Mouse (Mus musculus) thymus, postnatal 25 days (tissue): ENCODE results near the gene Atp1a1.
A peak's percentile ranks its signal among the peaks of the same experiment; 100 is the strongest.

Experiments used
- DNase-seq: peaks from one replicate; pipeline ENCODE4 v3.0.0; 2022

Atp1a1 gene

DNA sequence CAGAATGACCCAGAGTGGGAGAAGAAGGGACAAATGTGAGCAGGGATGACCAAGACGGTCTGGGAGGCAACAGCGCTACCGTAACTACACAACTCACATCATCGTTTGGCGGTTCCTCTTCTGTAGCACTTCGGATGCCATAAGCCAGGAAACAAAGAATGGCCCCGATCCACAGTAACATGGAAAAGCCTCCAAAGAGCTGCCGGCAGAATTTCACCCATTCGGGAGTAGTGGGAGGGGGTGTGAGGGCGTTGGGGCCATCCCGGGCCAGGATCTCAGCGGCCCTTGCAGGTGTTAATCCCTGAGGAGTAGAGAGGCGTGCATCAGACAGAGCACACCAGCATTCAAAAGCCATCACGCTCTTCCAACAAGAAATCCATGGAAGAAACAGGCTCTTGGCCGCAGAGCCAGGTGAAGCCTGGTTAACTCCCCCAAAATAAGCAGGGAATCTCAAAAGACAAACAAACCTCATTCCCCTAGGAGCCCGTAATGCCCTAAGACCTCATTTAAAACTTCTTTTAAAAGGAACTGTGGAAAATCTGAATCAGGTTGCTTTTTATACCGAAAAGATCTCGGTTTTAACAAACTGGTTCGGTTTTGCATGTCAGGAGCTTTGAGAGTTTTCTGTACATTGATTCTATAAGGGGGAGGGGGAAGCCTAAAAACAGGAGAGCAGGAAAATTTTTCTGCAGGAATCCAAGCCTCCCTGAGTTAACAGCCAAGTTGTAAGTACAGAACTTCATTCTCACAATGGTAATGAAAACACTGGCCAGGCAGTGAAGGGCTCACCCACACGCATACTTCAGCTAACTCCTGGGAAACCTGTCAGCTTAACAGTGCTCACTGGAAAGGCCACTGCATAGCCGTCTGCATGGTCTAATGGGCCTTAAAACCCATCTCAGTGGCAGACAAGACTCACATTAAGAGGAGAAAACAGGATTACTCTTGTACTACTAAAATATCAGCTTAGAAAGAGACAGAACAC is 11.9 kb downstream of the Atp1a1 start:
- DNase-seq = no peak

DNA sequence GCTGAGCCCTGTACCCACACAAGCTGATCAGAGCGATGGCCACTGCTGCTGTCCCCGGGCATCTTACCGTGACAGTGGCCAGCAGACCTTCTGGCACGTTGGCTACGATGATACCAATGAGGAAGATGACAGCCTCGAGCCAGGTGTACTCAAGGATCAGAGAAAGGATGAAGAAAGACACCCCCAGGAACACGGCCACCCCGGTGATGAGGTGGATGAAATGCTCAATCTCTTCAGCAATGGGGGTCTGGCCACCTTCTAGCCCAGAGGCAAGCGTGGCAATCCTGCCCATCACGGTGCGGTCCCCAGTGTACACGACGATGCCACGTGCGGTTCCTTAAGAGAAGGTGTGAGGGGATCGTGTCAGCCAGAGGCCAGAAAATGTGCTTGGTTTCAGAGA is 14.1 kb downstream of the Atp1a1 start:
- no peak for DNase-seq

DNA sequence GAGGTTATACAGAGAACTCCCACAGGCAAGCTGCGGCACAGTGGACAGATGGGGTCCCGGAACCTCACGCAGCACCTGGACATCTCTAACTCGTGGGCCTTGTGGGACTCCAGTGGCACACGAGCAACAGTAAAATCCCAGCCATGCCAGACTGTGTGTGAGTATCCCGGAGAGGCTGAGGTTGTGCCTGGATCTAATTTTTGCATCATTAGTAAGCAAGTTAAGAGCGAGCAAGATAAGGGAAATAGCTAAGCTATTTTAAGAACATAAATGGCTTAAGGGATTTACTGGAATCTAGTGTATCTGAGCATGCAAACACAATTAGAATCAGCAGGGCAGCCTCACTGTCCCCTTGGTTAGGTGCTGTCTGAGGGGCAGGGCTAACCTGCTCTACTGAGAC is 16.2 kb downstream of the Atp1a1 start:
- no peak for DNase-seq

DNA sequence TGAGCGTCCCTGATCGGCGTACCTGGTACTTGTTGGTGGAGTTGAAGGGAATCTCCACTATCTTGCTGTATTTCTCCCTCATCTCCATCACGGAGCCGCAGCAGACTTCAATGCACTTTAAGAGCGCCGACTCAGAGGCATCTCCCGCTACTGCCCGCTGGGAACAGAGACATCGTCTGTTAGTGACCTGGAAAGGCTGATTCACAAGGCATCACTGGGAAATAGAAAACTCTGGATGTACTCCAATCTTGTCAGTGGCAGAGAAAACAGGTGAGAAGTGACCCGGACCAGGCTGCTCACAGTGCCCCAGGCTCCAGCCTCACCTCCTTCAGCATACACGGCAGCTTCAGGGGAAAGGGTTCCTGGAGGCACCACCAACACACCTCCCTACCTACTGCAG is 17.7 kb downstream of the Atp1a1 start:
- DNase-seq = no peak

DNA sequence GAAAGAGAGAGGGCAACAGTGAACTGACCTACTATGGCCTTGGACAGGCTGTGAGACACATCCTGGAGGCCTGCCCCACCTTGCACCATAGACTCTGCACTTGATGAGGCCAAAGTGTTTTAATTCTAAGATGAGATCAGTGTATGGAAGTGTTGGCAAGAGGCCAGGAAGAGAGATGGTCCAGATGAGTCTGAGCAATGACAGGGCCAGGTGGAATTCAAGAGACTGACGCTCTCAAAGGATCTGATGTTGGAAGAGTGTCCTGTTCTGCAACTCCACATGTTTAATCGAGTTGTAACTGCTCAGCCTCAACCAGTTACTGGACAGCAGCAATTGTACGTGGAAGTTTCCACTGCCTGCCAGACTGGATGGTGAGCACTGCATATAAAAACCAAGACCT is 26.4 kb downstream of the Atp1a1 start:
- DNase-seq = no peak

DNA sequence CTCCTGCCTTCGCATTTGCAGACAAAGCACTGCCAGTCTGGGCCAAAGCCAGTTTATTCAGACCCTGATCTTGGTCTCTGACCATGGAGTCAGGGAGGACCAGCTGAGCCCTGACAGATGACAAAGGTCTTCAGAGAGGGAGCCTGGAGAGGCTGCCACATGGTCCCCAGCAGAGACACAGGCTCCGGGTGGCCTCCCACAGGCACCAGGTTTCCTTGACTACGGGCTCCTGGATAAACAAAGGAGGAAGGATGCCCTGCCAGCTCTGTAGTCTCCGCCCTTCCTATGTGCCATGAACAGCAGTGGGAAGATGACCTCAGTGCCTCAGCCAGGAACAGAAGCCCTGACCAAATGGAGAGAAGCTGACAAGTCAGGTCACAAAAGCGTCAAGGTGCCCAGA is 27.1 kb downstream of the Atp1a1 start:
- DNase-seq = no peak

DNA sequence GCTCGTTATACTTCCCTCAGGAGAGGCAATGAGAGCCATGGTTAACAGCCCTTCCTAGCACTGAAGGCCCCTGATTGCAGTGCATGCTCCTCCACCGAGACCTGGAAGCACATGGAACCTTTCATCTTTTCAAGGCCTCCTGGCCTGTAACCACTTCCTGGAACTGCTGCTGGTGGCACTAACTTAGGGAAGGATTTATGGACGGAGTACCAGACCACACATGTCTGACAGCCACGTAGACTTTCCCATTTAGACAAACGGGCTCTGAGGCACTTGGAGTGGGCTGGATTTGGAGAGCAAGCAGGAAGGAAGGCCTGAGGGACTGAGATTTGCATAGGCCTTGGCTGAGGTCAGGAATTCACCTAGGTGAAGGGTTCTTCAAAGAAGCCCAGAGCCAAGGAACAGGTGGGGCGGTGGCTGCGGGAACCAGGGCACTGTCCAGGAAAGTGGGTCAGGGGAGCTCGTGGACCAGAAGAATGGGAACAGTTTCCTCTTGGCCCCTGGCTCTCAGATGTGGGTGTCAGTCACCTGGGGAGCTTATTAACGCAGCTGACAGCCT is 28.9 kb downstream of the Atp1a1 start:
- no peak for DNase-seq

DNA sequence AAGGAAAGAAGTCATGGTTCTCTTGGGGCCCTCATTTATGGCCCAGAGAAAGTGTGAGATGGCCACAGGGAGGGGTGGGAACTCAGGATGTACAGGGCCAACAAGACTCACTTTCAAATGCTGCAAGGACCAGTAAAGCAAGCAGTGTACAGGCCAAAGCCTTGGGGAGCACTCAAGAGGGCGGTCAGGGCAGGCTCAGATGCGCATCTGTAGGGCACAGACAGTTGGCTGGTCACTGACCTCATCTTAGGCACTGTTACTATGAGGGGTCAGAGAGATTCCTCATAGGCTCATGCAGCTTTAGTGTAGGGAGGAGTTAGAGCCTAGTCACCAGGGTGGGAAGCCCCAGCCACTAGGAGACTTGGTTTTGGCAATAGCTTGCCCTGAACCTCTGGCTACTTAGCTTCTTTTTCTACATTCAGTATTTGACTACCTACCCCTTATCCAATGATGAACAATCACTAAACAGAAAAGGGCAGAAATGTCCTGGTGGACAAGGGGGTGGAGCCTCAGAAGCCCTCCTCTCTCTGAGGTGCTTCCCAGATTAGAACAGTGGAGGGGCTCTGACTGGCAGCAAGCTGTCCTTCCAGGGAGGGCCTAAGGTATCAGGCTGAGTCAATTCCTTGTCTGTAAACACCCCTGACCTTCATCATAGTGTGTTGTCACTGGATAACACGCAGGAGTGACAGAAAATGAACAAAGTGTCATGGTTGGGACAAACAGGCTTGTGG is 29.9 kb downstream of the Atp1a1 start:
- DNase-seq = no peak

DNA sequence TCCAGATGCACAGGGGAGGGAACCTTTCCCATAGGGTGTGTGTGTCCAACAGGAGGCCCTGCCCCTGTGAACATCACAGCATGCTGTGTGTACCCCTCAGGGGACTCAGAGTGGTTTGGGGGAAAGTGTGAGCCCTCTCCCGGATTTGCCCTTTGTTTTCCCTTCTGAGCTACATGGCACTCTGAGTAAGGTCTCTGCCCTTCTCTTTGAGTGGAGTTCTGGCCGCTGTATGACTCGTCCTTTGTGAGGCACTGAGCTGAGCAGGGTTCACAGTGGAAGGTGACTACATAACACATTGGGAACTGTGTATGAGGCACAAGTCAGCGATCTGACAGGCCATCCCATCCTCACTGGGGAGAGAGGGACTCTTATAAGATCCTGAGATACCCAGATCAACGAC is 31.5 kb downstream of the Atp1a1 start:
- DNase-seq = no peak

DNA sequence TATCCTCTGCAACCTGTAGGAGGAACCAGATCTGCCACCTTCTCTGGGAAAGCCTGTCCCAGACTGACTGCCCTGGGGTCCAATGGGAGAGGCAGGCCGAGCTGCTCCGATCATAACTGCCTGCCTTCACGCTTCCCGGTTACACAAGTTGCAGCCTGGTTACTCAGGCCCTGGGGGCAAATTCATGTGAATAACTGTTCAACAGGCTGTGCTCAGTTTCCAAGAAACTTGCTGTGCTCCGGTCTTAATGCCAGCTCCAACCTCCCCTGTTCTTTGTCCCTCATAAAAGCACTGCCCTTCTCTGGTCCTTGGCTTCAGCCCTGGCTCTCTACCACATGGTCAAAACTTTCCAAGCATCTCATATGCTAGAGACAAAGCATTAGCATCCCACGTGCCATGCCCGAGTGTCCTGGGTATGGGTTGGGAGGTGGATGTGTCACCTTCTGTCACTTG is 32.3 kb downstream of the Atp1a1 start:
- no peak for DNase-seq

DNA sequence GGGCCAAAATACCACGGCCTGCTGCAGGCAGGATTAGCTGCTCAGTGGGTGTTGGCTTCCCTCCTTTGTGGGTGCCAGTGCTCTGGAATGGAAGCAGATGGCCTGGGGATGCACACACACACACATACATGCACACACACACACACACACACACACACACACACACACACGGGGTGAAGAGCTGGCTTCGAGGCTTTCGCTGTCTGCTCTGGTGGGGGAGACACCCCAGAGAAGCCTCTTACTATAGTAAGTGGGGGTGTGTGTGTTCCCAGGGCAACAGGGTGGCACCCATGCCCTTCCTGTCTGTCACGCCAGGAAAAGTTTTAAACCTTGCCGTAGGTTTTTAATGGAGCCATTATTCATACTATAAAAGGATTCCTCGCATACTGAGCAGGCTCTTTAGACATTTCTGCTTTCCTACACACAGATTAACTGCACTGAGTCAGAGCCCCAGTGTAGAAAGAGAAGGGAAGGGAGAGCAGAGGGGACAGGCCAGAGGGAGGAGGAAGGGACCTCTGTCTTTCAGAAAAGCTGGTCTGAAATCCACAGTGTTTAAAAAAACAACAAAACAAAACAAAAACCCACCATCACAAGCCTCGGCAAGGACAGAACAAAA is 32.9 kb downstream of the Atp1a1 start:
- DNase-seq = no peak

DNA sequence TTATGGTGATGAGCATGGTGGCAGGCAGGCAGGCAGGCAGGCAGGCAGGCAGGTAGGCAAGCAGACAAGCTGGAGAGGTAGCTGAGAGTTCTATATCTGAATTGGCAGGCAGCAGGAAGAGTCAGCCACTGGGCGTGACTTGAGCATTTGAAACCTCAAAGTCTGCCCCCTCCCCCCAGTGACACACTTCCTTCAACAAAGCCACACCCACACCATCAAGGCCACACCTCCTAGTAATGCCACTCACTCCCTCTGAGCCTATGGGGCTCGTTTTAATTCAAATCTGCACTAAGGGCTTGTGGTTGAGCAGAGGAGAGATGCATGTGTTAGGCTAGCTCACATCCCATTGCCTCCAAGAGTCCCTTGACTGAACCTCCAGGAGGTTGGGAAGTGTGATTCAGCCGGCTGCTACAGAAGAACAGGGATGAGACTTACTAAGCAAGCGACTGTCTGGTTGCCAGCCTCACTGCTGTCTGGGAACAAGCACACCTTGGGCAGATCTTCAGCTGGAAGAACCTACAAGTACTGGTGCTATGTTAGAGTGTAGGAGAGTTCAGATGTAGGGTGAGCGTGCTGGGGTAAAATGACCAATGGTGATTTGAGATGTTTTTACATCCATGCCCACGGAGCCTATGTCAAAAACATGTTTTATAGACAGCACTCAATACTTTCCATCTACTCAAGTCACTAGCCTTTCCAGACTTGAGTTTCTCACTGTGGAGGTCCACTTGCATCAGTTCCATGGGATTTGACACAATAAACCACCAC is 33.6 kb downstream of the Atp1a1 start:
- peak; percentile 35 for DNase-seq

DNA sequence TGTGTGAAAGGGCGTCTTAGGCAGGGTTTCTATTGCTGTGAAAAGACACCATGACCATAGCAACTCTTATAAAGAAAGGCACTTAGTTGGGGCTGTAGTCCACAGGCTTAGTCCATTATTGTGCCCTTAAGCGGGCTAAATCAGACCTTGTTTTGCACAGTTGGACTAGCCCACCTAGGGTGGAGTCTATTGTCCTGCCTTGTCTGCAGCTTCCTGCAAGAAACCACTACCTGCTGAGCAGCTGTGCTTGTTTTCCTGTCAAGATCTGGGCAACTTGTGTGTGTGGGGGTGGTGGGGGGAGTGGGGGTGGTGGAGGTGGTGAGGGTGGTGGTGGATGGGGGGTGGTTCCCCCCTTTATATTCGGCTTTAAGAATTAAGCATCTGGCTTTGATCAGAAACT is 34.2 kb downstream of the Atp1a1 start:
- no peak for DNase-seq

DNA sequence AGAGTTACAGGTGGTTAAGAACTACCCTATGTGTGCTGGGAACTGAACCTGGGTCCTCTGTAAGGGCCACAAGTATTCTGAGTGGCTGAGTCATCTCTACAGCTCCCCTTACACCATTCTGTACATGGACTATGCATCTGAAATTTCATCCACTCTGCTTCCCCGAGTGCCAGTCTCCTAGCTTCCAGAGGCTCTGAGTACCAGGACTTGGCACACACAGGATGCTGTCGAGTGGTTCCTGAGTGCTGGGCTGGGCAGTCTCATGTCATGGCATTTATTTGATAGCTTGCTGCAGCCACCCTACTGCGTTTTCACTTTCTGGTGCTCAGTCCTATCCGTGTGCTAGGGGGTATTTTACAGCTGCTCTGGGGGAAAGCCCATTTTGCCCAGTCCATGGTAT is 35.9 kb downstream of the Atp1a1 start:
- DNase-seq = no peak

DNA sequence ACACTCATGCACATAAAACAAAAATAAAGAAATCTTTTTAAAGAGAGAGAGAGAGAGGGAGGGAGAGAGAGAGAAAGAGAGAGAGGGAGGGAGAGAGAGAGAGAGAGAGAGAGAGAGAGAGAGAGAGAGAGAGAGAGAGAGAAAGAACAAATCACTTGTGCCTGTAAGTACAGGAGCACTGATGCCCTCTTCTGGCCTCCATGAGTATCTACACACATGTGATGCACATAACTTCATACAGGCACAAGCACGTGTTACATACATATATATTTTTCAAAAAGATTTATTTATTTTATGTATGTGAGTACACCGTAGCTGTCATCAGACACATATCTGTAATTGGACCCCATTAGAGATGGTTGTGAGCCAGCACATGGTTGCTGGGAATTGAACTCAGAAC is 40.5 kb downstream of the Atp1a1 start:
- no peak for DNase-seq

DNA sequence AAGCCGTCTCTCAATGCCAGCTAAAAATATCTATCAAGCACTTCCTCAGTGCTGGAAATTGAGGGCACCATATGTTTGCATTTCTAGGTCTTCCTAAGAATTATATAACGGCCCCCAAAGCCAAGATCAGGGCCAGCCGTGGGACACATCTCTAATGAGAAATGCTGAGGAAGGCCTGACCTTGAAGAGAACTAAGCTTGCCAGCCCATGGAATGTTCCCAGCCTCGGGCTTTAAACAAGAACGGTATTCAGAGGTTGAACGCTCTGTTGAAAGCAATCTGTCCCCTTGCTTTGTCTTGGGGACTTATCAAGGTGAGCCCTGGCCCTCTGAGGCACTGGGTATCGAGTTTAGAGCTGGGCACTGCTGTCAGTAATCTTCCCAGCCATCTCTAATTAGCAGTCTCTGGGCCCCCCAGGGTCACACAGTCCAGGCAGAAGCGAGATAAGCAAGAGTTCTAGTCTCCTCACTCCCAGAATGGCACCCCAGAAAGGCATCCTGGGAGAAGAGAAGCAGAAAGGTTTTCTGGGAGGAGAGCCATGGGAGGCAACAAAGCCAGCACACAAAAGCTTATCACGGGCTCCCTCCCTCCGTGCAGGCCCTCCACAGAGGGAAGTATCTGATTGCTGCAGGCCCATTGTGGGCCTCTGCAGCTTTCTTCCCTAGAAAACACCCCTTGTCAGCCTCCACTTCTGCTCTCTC is 41.8 kb downstream of the Atp1a1 start:
- no peak for DNase-seq

DNA sequence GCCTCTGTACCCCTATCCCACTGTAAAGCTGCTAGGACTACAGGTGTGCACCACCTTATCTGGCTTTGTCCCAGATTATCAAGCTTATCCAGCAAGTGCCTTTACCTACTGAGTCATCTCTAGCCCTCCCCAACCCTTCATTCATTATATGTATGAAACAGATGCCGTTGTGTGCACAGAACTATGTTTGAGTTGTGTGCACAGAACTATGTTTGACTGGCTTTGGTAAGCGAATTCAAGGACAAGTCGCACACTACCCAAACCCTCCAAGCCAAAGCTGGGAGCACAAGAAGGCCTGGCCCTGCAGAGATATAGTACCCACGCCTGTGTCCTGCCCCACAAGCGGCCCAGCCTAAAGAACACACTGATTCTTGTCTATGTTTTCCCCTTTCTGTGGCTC is 42.5 kb downstream of the Atp1a1 start:
- no peak for DNase-seq

DNA sequence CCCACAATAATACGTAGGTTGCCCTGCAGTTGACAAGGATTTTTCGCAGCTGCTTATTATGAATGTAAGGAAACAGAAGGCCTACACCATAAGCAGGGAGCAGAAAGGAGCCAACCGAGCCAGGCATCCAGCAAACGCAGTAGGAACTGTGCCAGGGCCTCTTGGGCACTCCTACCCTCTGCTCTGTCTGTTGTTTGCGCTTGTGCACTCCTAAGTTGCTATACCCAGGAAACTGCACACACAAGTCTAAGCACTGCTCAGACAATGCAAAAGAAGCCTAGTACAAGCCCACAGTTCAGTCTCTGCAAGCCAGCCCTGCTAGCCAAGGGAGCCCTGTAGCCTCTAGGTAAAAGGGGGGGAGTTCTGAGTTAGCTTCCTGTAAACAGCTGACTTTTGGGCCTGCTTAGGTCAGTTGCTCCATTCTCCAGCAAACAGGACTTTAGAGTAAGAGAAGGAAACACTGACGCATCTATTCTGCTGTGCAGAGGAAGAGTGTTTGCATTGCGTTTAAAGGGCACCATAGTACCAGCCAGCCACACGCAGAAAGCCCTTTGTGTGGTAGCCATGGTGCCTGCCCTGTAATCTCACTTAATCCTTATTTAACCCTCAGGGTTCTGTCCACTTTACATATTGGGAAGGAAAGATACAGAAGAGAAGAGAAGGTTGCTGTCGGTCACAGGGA is 43.5 kb downstream of the Atp1a1 start:
- no peak for DNase-seq

DNA sequence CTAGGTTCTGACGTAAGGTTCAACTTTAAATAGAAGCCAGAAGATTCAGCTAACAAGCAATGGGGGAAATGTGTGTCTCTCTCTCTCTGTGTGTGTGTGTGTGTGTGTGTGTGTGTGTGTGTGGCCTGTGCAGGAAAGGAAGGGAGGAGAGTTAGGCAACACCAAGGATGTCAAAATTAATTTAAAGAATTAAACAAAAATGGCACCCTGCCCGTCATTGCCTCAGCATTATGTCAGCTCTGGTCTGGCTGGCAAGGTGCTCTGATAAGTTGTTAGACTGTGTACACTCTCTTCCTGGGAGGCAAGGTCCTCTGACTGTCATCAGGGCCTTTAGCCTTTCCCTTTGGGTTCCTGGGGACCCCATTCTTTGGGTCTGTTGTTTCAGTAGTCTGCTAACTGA is 47.8 kb downstream of the Atp1a1 start:
- DNase-seq = no peak

DNA sequence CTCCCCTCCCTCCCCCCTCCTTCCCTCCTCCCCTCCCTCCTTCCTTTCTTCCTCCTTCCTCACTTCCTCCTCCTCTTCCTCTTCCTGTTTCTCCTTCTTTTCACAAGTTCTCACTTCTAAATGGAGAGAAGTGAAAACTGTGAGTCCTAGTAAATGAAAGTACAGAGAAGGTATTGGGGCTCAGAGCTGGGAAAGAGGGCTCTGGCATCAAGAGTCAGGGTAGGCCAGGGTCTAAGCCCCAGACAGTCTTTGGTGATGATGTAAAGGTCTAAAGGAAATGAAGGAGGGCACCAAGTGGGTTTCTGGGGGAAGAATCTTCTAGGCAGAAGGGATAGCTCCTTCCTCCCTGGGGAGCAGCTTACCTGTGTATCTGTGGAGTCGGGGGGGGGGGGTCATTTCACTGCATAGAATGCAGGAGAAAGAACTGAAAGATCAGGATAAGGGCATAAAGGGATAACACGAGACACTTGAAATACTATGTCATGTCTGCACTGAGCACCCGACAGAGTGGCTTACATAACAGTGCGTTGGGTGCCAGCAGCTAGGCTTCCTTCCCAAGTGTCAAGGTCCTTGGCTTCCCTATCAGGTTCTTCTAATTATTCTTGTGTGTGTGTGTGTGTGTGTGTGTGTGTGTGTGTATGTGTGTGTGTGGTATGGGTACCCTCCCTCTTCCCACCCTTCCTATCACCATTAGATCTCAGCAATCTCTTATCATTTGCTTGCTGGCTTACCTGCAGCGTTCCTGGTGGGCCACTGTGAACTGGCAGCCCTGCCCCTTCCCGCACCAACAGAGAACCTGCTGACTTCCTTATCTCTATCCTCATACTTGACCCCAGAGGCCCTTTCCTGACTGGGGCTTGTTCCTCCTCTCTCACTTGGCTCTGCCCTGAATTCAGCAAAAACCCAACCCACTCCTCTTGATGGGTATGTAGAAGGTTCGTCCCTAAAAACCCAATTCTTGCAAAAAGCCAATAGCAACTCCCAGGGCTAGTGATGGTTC is 51.6 kb downstream of the Atp1a1 start:
- no peak for DNase-seq
